Mouse (Mus musculus) olfactory bulb, adult 2 months (tissue): Measurements from ENCODE around the gene Vmn1r200. TPM values are rescaled to one million over a fixed set of nuclear protein-coding genes. Genes with fewer than 3 reads are reported as not detected.
"Not testable (repeated sequence)": the region's sequence is repeated elsewhere in the genome, so short reads cannot be mapped to it uniquely, and the experiment has no call there.

Source experiments
- H3K27ac ChIP-seq: fragments of 200-500 bp; 2 replicates; pipeline ENCODE4 v1.5.1; 2012; ENCODE audit warnings: low read depth, low read length; ENCODE audit not compliant: insufficient read depth
- H3K4me1 ChIP-seq: fragments of 200-500 bp; 2 replicates; pipeline ENCODE4 v1.6.1; 2012; ENCODE audit warnings: low read length; ENCODE audit not compliant: control insufficient read depth, insufficient read depth
- H3K4me3 ChIP-seq: fragments of 200-500 bp; 2 replicates; pipeline ENCODE4 v1.5.1; 2012; ENCODE audit warnings: mild to moderate bottlenecking, low read depth, low read length, moderate library complexity; ENCODE audit not compliant: insufficient read depth
- CTCF ChIP-seq: fragments of 200-500 bp; IDR thresholded peaks from 2 replicates; pipeline ENCODE4 v1.5.1; 2012; ENCODE audit warnings: low read depth, mild to moderate bottlenecking, low read length, moderate library complexity; ENCODE audit not compliant: insufficient read depth
- POLR2A ChIP-seq: fragments of 200-500 bp; IDR thresholded peaks from 2 replicates; pipeline ENCODE4 v1.6.1; 2012; ENCODE audit warnings: mild to moderate bottlenecking, low read depth, low read length, moderate library complexity; ENCODE audit not compliant: insufficient read depth
- WGBS: fragments of 180-500 bp; shearing (Covaris S2); methylation state at CpG from one replicate; pipeline ENCODE4 v1.1.7; 2018; 5-methylcytosine and 5-hydroxymethylcytosine counted together
- polyA plus RNA-seq: library from polyadenylated mRNA; stranded (reverse); fragments of >200 nt; gene quantifications from 2 replicates; pipeline ENCODE4 v1.2.4, GENCODE M21; 2012; ENCODE audit warnings: low replicate concordance; ENCODE audit not compliant: missing spikeins, insufficient read depth, insufficient read length

Gene Vmn1r200
- not detected in 2 replicates for polyA plus RNA-seq

GRCm38 (mm10) chr13:22390073-22390472, at the start of gene Vmn1r200:
Gene Vmn1r200, plus strand, starts transcription at chr13:22390373.
- Histone ChIP-seq H3K4me3 (no peak within 1 kb of the TSS), H3K4me1 (0 out of 2 replicates have a peak, but pooled peaks cover 2% of the 10 kb centered on the region), H3K27ac (no peak within 1 kb of the TSS)
- 19% methylated on average over 3 of the region's 3 CpGs for WGBS
- TF ChIP-seq POLR2A (no peak), CTCF (no peak)

GRCm38 (mm10) chr13:22350064-22350463, 40.1 kb upstream of the Vmn1r200 start, which contains the start of gene Vmn1r198:
Gene Vmn1r198, plus strand, starts transcription at chr13:22350364.
- Histone ChIP-seq H3K4me3 (no peak within 1 kb of the TSS), H3K27ac (no peak within 1 kb of the TSS), H3K4me1 (no peaks in the 10 kb centered on the region)
- 57% methylated on average over 1 of the region's 1 CpGs for WGBS
- TF ChIP-seq POLR2A: no peak
- TF ChIP-seq CTCF: no peak

DNA sequence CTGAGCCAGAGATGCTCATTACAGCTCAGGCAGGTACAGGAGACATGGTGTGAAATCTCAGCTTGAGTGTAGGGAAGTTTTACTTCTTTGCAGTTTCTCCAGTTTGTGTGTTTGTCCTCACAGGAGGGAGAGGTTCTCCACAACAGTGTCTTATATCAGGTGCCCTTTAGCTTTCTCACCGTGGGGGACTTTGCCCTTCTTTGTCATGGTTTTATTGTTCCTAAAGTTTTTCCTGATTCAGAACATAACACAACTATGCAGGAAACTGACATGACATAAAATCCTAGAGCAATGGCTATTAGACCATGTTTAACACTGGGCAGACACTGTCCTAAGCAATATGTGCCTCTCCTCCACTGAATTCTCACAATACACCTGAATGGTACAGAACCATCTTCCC, 39.4 kb upstream of the Vmn1r200 start:
- Histone ChIP-seq H3K27ac (no peak overlapping the region), H3K4me3 (no peak overlapping the region), H3K4me1 (no peaks in the 10 kb centered on the region)
- 88% methylated on average over 1 of the region's 1 CpGs for WGBS
- no peak for TF ChIP-seq POLR2A
- no peak for TF ChIP-seq CTCF

GRCm38 (mm10) chr13:22379518-22379917, 10.7 kb upstream of the Vmn1r200 start, which contains the start of gene Vmn1r199:
Gene Vmn1r199, plus strand, starts transcription at chr13:22379818.
- no peak within 1 kb of the TSS for H3K4me3 ChIP-seq
- no peak within 1 kb of the TSS for H3K27ac ChIP-seq
- TF ChIP-seq CTCF (no peak), POLR2A (no peak)
- WGBS: 70% methylated on average over 2 of the region's 2 CpGs
- H3K4me1 ChIP-seq: no peaks in the 10 kb centered on the region

GRCm38 (mm10) chr13:22381128-22381527, 9.0 kb upstream of the Vmn1r200 start:
- H3K27ac ChIP-seq, H3K4me1 ChIP-seq, H3K4me3 ChIP-seq: not testable (repeated sequence)
- WGBS: 36% methylated on average over 3 of the region's 3 CpGs

DNA sequence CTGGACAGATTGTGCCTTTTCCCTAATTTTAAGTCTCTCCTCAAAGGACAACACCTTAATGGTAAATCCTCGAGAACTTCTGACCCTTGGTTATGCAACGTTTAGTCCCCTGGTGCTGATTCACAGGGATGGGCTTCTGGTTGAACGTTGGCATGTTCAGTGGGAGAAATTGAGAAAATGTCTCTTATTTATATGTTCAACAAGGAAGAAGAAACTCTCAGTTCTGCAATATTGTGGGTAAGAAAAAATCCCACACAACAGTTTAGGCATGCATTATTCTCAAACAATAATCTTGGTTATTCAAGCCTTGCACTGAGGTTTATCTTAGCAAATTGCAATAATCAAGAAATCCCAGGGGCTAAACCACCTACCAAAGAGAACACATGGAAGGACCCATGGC, 6.8 kb upstream of the Vmn1r200 start:
- WGBS: 80% methylated on average over 3 of the region's 3 CpGs
- Histone ChIP-seq H3K27ac (no peak overlapping the region), H3K4me3 (no peak overlapping the region), H3K4me1 (no peaks in the 10 kb centered on the region)
- TF ChIP-seq POLR2A (no peak), CTCF (no peak)

GRCm38 (mm10) chr13:22387050-22387449, 3.1 kb upstream of the Vmn1r200 start:
- TF ChIP-seq POLR2A (no peak), CTCF (no peak)
- 94% methylated on average over 1 of the region's 1 CpGs for WGBS
- no peak overlapping the region for H3K4me3 ChIP-seq
- H3K4me1 ChIP-seq: 0 out of 2 replicates have a peak, but pooled peaks cover 2% of the 10 kb centered on the region
- H3K27ac ChIP-seq: no peak overlapping the region

GRCm38 (mm10) chr13:22402978-22403377, 12.8 kb downstream of the Vmn1r200 start:
- no peaks in the 10 kb centered on the region for H3K4me1 ChIP-seq
- no peak for TF ChIP-seq POLR2A
- TF ChIP-seq CTCF: no peak
- 71% methylated on average over 1 of the region's 1 CpGs for WGBS
- no peak overlapping the region for H3K27ac ChIP-seq
- H3K4me3 ChIP-seq: no peak overlapping the region

Other genes with a start within 250 kb of the Vmn1r200 start
- gene Vmn1r191, start 206.4 kb upstream of the Vmn1r200 start, polyA plus RNA-seq: not detected in 2 replicates
- not detected in 2 replicates for gene Vmn1r192, start 199.2 kb upstream of the Vmn1r200 start, polyA plus RNA-seq
- gene Vmn1r193, start 167.2 kb upstream of the Vmn1r200 start, polyA plus RNA-seq: not detected in 2 replicates
- not detected in 2 replicates for gene Vmn1r194, start 146.2 kb upstream of the Vmn1r200 start, polyA plus RNA-seq
- not detected in 2 replicates for gene Vmn1r195, start 119.9 kb upstream of the Vmn1r200 start, polyA plus RNA-seq
- gene Vmn1r196, start 100.5 kb upstream of the Vmn1r200 start, polyA plus RNA-seq: not detected in 2 replicates
- gene Vmn1r197, start 65.8 kb upstream of the Vmn1r200 start, polyA plus RNA-seq: not detected in 2 replicates
- gene Vmn1r198, start 40.0 kb upstream of the Vmn1r200 start, polyA plus RNA-seq: not detected in 2 replicates
- gene Vmn1r199, start 10.6 kb upstream of the Vmn1r200 start, polyA plus RNA-seq: not detected in 2 replicates
- gene Vmn1r201, start 81.5 kb downstream of the Vmn1r200 start, polyA plus RNA-seq: not detected in 2 replicates
- not detected in 2 replicates for gene Vmn1r202, start 115.0 kb downstream of the Vmn1r200 start, polyA plus RNA-seq
- gene Vmn1r203, start 127.7 kb downstream of the Vmn1r200 start, polyA plus RNA-seq: not detected in 2 replicates
- not detected in 2 replicates for gene Vmn1r204, start 162.8 kb downstream of the Vmn1r200 start, polyA plus RNA-seq
- not detected in 2 replicates for gene Vmn1r205, start 202.6 kb downstream of the Vmn1r200 start, polyA plus RNA-seq
- gene Vmn1r206, start 233.9 kb downstream of the Vmn1r200 start, polyA plus RNA-seq: not detected in 2 replicates